ENCODE assay signal across 19 mouse cellular contexts in genomic region chr5:119251311-119252047, GRCm38 (mm10).
DNase-seq lines count a peak whose midpoint lies in the region; ATAC-seq and TF ChIP-seq lines count a peak whose summit lies in the region.
"Had no signal": no experiment of that assay in that cellular context is flagged by ENCODE, and none has a peak within 500 bp of the region (broad histone marks: within the 10 kb centered on the region; RNA-seq: fewer than 3 reads in every experiment).

No protein-coding gene starts in this region.

- no peak for TF ChIP-seq EP300 in stomach, postnatal 0 days (optimal IDR thresholded peaks at IDR 0.05)

- ATAC-seq in forebrain, embryonic 12.5 days (ENCODE audit: low FRiP score): no peak
- ATAC-seq in stomach, embryonic 16.5 days (ENCODE audit: insufficient read depth, low FRiP score): no peak
- ATAC-seq in stomach, postnatal 0 days (ENCODE audit: low FRiP score, low TSS enrichment): no peak
- ATAC-seq in limb, embryonic 12.5 days (ENCODE audit: insufficient number of reproducible peaks, insufficient read depth, low FRiP score, low TSS enrichment, low read depth): peak; percentile 58; the same call in 1 of the 2 replicates
- ATAC-seq: forebrain, embryonic 13.5 days had no signal

- 0 out of 2 replicates have a peak overlapping the region, but pooled peaks have one; percentile 16 for H3K27ac ChIP-seq in forebrain, embryonic 10.5 days
- H3K27ac ChIP-seq in forebrain, embryonic 12.5 days: no peak overlapping the region
- H3K27ac ChIP-seq in stomach, embryonic 16.5 days (ENCODE audit: low read length): no peak overlapping the region
- H3K27ac ChIP-seq in stomach, postnatal 0 days (replicated peaks): no peak overlapping the region
- H3K27ac ChIP-seq in limb, embryonic 12.5 days: peak overlapping the region; percentile 45
- H3K27ac ChIP-seq: forebrain, embryonic 13.5 days; heart, adult 2 months; liver, embryonic 14.5 days; lung, embryonic 15.5 days; midbrain, embryonic 12.5 days; neural tube, embryonic 13.5 days had no signal

- no peak for TF ChIP-seq CTCF in stomach, postnatal 0 days (IDR thresholded peaks at IDR 0.05; ENCODE audit: low read depth)

- peaks cover 11% of the 10 kb centered on the region for H3K4me1 ChIP-seq in forebrain, embryonic 10.5 days
- peaks cover 7% of the 10 kb centered on the region; the same call in 1 of the 2 replicates for H3K4me1 ChIP-seq in forebrain, embryonic 12.5 days
- H3K4me1 ChIP-seq in stomach, embryonic 16.5 days (ENCODE audit: control insufficient read depth, insufficient read depth, low read length): no peaks in the 10 kb centered on the region
- no peaks in the 10 kb centered on the region for H3K4me1 ChIP-seq in stomach, postnatal 0 days (replicated peaks; ENCODE audit: control insufficient read depth, insufficient read depth)
- H3K4me1 ChIP-seq in limb, embryonic 12.5 days (replicated peaks): peaks cover 28% of the 10 kb centered on the region
- H3K4me1 ChIP-seq: forebrain, embryonic 13.5 days had no signal

- H3K27me3 ChIP-seq in forebrain, embryonic 10.5 days (ENCODE audit: poor library complexity, severe bottlenecking): no peaks in the 10 kb centered on the region; the same call in 1 of the 2 replicates
- H3K27me3 ChIP-seq in forebrain, embryonic 12.5 days: no peaks in the 10 kb centered on the region
- no peaks in the 10 kb centered on the region for H3K27me3 ChIP-seq in stomach, embryonic 16.5 days (ENCODE audit: control insufficient read depth, insufficient read depth, low read length)
- H3K27me3 ChIP-seq in stomach, postnatal 0 days (ENCODE audit: control insufficient read depth, insufficient read depth, low read length): no peaks in the 10 kb centered on the region
- peaks cover 84% of the 10 kb centered on the region for H3K27me3 ChIP-seq in limb, embryonic 12.5 days
- H3K27me3 ChIP-seq: forebrain, embryonic 13.5 days; lung, embryonic 15.5 days; neural tube, embryonic 13.5 days had no signal

- WGBS in forebrain, embryonic 10.5 days: 50% methylated on average over 9 of the region's 9 CpGs
- 49% methylated on average over 9 of the region's 9 CpGs for WGBS in forebrain, embryonic 12.5 days
- WGBS in stomach, embryonic 16.5 days: 37% methylated on average over 9 of the region's 9 CpGs
- WGBS in stomach, postnatal 0 days: 41% methylated on average over 9 of the region's 9 CpGs
- 10% methylated on average over 9 of the region's 9 CpGs for WGBS in limb, embryonic 12.5 days

- H3K4me3 ChIP-seq in forebrain, embryonic 10.5 days: no peak overlapping the region
- H3K4me3 ChIP-seq in forebrain, embryonic 12.5 days (replicated peaks): no peak overlapping the region
- no peak overlapping the region for H3K4me3 ChIP-seq in stomach, embryonic 16.5 days (replicated peaks; ENCODE audit: low read length)
- no peak overlapping the region for H3K4me3 ChIP-seq in stomach, postnatal 0 days (ENCODE audit: low read depth, low read length)
- no peak overlapping the region for H3K4me3 ChIP-seq in limb, embryonic 12.5 days (replicated peaks)
- H3K4me3 ChIP-seq: forebrain, embryonic 13.5 days; heart, adult 2 months; lung, embryonic 15.5 days; midbrain, embryonic 12.5 days; neural tube, embryonic 13.5 days had no signal

- no peaks in the 10 kb centered on the region for H3K36me3 ChIP-seq in forebrain, embryonic 10.5 days (replicated peaks)
- H3K36me3 ChIP-seq in forebrain, embryonic 12.5 days (replicated peaks): no peaks in the 10 kb centered on the region
- H3K36me3 ChIP-seq in stomach, embryonic 16.5 days (ENCODE audit: control insufficient read depth, insufficient read depth, low read length): no peaks in the 10 kb centered on the region
- H3K36me3 ChIP-seq in stomach, postnatal 0 days (ENCODE audit: control insufficient read depth, insufficient read depth, low read length): no peaks in the 10 kb centered on the region
- no peaks in the 10 kb centered on the region for H3K36me3 ChIP-seq in limb, embryonic 12.5 days
- H3K36me3 ChIP-seq: lung, embryonic 15.5 days; midbrain, embryonic 12.5 days; neural tube, embryonic 13.5 days had no signal

- H3K9me3 ChIP-seq in forebrain, embryonic 10.5 days: no peaks in the 10 kb centered on the region; the same call in 1 of the 2 replicates
- no peaks in the 10 kb centered on the region for H3K9me3 ChIP-seq in forebrain, embryonic 12.5 days
- no peaks in the 10 kb centered on the region for H3K9me3 ChIP-seq in stomach, embryonic 16.5 days (replicated peaks; ENCODE audit: control insufficient read depth, low read length)
- no peaks in the 10 kb centered on the region for H3K9me3 ChIP-seq in stomach, postnatal 0 days (ENCODE audit: control insufficient read depth, low read length)
- H3K9me3 ChIP-seq in limb, embryonic 12.5 days: no peaks in the 10 kb centered on the region; the same call in 1 of the 2 replicates
- H3K9me3 ChIP-seq: forebrain, embryonic 13.5 days; lung, embryonic 15.5 days; midbrain, embryonic 12.5 days; neural tube, embryonic 13.5 days had no signal

- H3K4me2 ChIP-seq in forebrain, embryonic 12.5 days: no peak overlapping the region
- H3K4me2 ChIP-seq in stomach, embryonic 16.5 days (ENCODE audit: low read depth, low read length): no peak overlapping the region
- H3K4me2 ChIP-seq in stomach, postnatal 0 days (replicated peaks; ENCODE audit: low read depth): no peak overlapping the region
- 0 out of 2 replicates have a peak overlapping the region, but pooled peaks have one; percentile 18 for H3K4me2 ChIP-seq in limb, embryonic 12.5 days
- H3K4me2 ChIP-seq: forebrain, embryonic 13.5 days; lung, embryonic 15.5 days; midbrain, embryonic 12.5 days; neural tube, embryonic 13.5 days had no signal

- no peak for DNase-seq in forebrain, embryonic 10.5 days (ENCODE audit: extremely low spot score, low spot score)
- no peak for DNase-seq in stomach, postnatal 0 days (ENCODE audit: low spot score)
- DNase-seq in Muller cell, postnatal 12 days (ENCODE audit: inconsistent ontology term): no peak
- no peak for DNase-seq in thymus, postnatal 0 days (ENCODE audit: low spot score)
- DNase-seq: cerebellum, adult 2 months; gastrocnemius, postnatal 14 days; heart, adult 2 months; kidney, adult 8-10 months; kidney, postnatal 14 days; lung, postnatal 4 days; thymus, postnatal 4 days had no signal

- no peak overlapping the region for H3K9ac ChIP-seq in forebrain, embryonic 12.5 days
- H3K9ac ChIP-seq in stomach, embryonic 16.5 days (ENCODE audit: low read length): 0 out of 2 replicates have a peak overlapping the region, but pooled peaks have one; percentile 10
- H3K9ac ChIP-seq in stomach, postnatal 0 days (ENCODE audit: low read length): no peak overlapping the region
- no peak overlapping the region for H3K9ac ChIP-seq in limb, embryonic 12.5 days (replicated peaks)
- H3K9ac ChIP-seq: forebrain, embryonic 13.5 days; liver, embryonic 14.5 days; lung, embryonic 15.5 days; midbrain, embryonic 12.5 days; neural tube, embryonic 13.5 days had no signal

Comparison
In these comparisons a context has a peak if more than half of its experiments do, and no peak if none do; other contexts are left out.
1. H3K27ac ChIP-seq: peak in forebrain, embryonic 10.5 days (single experiment) and limb, embryonic 12.5 days (single experiment); none in forebrain, embryonic 12.5 days (single experiment), stomach, embryonic 16.5 days (single experiment) and stomach, postnatal 0 days (single experiment).